Mouse (Mus musculus): ENCODE measurements at regions not wholly inside any gene's neighbourhood (a gene's known extent, or its start where the extent isn't known, plus 50 kb on each side); places are given as distances from the start of the nearest gene placed in this dataset.
"Not testable (repeated sequence)": the region's sequence is repeated elsewhere in the genome, so short reads cannot be mapped to it uniquely, and the experiment has no call there.

GRCm38 (mm10) chr16:57923447-57924129 lies 169.1 kb upstream of the Col8a1 start:
- DNase-seq (ENCODE audit: inconsistent ontology term): no peak

GRCm38 (mm10) chr16:57924130-57924495 lies 169.6 kb upstream of the Col8a1 start:
- peak; percentile 47 for DNase-seq (ENCODE audit: inconsistent ontology term)

- DNase-seq (ENCODE audit: inconsistent ontology term): no peak
Measured at GRCm38 (mm10) chr16:57927816-57928215, 173.3 kb upstream of the Col8a1 start.

DNA sequence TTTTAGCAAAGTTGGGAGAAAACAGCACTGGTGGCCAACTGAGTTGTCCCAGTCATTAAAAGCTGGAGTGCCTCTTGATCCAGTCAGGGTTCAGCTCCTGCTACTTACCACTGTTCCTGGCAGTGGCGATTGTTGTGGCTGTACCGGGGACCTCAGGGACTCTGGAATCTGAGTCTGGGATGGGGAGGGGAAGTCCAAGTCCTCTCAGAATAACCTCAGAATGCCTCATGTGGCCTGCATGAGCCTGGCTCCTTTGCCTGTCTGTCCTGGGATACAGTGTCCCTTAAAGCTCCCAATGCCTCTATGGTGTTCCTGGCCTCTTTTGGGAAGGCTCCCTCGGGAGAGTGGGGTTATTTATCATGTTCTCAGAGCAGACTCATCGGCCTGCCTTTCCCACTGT lies 173.8 kb upstream of the Col8a1 start:
- DNase-seq (ENCODE audit: inconsistent ontology term): no peak

- DNase-seq (ENCODE audit: inconsistent ontology term): no peak
Measured at GRCm38 (mm10) chr16:57929151-57929764, 174.7 kb upstream of the Col8a1 start.

GRCm38 (mm10) chr16:57945404-57945803 lies 190.9 kb upstream of the Col8a1 start:
- no peak for DNase-seq (ENCODE audit: inconsistent ontology term)

- DNase-seq (ENCODE audit: inconsistent ontology term): no peak
Measured at GRCm38 (mm10) chr16:57947309-57947708, 192.8 kb upstream of the Col8a1 start.

DNA sequence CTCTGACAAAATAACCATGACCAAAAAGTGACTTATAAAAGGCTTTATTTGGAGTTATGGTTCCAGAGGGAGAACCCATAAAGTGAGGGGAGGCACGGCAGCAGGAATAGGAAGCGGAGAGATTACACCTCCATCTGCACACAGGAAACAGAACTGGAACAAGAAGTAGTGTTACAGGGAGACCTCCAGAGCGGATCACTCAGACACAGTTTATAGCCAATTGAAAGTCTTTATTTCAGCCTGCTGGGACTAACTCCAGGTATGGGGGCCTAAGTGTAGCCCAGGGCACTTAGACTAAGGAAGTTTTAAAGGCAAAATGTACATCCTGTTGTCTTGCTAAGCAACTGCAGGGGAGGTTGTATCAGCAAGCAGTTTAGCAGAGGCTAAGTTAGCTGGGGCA lies 195.1 kb upstream of the Col8a1 start:
- no peak for DNase-seq (ENCODE audit: inconsistent ontology term)

- DNase-seq (ENCODE audit: inconsistent ontology term): no peak
Measured at GRCm38 (mm10) chr16:57970956-57971355, 216.4 kb upstream of the Col8a1 start.

DNA sequence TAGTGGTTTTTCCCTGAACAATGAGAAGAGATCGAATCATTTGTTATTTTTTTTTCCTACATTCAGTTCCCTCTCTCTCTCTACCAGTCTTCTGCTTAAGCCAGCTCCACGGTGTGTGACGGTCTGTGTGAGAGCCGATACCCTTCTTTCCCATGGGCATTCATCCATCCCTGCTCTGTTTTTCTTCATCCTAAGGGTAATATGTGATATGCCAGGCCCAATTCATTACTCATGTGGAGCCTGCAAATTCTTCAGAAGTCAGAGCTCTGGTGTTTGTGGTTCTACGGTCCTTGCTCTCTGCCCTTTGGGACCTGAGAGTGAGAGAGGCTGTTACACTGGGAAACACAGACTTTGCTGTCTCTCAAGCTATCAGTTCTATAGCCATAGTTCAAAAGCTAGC lies 229.6 kb upstream of the Col8a1 start:
- DNase-seq (ENCODE audit: inconsistent ontology term): peak; percentile 22

GRCm38 (mm10) chr16:58005740-58006139 lies 251.2 kb upstream of the Col8a1 start:
- DNase-seq (ENCODE audit: inconsistent ontology term): no peak

DNA sequence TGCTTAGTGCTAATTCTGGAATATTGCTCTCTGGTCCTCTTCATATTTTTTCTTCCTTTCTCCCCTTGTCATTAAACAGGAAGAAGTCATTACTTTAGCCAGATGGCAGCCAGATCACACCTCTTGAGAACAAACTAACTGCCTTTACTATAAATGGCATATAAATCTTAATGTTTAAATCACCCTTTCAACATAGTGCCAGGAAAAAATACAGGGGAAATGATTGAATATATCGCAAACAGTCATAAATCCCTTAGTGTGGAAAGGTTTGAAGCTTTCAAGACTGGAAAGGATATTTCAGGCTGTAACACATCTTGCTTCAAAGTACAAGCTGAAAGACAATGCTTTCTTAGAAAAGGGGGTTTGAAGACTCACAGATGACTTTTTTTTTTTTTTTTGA lies 259.0 kb upstream of the Col8a1 start:
- no peak for DNase-seq (ENCODE audit: inconsistent ontology term)

DNA sequence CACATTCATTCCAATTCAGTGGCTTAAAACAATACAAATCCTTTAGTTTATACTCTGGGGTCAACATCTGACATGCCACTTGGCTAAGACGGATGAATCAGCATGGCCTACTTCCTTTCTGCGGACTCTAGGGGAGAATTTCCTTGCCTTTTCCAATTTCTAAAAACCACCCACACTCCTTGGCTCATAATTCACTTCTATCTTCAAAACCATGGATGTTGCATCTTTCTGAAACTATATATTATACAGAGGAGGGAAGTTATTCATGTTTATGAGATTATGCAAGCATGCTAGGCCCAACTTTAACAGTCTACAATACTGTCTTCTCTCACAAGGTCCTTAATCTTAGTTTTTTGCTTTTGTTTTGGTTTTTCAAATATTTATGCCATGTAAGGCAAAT lies 273.0 kb upstream of the Col8a1 start:
- DNase-seq (ENCODE audit: inconsistent ontology term): peak; percentile 32

- DNase-seq (ENCODE audit: inconsistent ontology term): not testable (repeated sequence)
Measured at GRCm38 (mm10) chr16:58028541-58028940, 274.0 kb upstream of the Col8a1 start.

GRCm38 (mm10) chr16:58029674-58030073 lies 275.1 kb upstream of the Col8a1 start:
- DNase-seq (ENCODE audit: inconsistent ontology term): peak; percentile 78

GRCm38 (mm10) chr16:58068654-58069271 lies 314.2 kb upstream of the Col8a1 start:
- no peak for DNase-seq (ENCODE audit: inconsistent ontology term)

DNA sequence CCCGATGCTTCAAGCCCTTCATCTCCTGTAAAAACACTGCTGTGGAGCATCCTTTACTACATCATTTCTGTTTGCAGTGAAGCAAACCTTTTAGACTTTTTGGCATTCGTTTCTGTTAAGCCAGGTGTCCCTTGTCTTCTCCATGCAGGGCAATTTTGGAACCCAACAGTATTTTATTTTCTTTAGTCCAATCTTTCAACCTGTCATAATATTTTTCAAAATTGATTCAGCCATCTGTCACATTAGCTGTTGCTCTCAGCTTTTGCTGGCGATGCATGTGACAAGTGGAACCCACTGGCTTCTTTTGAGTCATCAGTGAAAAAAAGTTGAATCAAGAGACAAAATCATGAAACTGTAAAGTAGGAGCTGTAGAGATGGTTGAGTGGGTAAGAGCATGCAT lies 317.9 kb upstream of the Col8a1 start:
- DNase-seq (ENCODE audit: inconsistent ontology term): no peak

DNA sequence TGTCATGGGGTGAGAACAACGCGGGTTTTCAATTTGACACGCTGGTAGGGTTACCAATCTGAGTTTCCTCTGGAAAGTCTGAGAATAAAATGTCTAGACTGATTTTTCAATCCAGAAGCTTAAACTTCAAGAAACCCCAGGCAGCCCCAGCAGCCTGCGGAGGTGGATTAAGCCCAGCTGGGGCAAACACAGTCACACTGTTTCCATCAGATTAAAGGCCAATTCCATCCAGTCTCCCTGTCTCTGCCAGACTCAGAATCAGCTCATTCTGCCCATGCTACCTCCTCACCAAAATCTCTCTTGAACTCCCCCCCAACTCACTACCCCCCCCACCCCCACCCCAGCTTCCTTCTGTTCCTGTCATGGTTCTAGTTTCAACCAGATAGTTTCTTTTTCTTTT lies 307.9 kb upstream of the Dcbld2 start:
- DNase-seq (ENCODE audit: inconsistent ontology term): no peak

DNA sequence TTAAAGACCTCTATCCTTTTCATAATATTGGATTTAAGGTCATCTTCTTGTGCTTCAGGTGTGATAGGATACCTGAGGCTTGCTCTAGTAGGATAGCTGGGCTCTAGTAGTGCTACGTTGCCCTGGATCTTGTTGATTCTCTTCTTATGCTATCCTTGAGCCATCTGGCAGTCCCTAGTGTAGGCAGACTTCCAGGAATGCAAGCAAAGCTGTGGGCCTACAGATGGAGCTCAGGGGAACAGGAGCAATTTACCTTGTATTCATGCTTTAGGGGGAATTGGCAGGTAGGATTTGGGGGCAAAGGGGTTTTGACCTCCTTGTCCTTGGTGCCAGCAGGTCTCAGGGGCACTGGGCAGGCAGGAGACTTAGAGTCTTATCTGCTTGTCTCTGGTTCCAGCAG lies 297.8 kb upstream of the Dcbld2 start:
- DNase-seq (ENCODE audit: inconsistent ontology term): no peak

GRCm38 (mm10) chr16:58126086-58126485 lies 282.2 kb upstream of the Dcbld2 start:
- peak; percentile 7 for DNase-seq (ENCODE audit: inconsistent ontology term)

DNA sequence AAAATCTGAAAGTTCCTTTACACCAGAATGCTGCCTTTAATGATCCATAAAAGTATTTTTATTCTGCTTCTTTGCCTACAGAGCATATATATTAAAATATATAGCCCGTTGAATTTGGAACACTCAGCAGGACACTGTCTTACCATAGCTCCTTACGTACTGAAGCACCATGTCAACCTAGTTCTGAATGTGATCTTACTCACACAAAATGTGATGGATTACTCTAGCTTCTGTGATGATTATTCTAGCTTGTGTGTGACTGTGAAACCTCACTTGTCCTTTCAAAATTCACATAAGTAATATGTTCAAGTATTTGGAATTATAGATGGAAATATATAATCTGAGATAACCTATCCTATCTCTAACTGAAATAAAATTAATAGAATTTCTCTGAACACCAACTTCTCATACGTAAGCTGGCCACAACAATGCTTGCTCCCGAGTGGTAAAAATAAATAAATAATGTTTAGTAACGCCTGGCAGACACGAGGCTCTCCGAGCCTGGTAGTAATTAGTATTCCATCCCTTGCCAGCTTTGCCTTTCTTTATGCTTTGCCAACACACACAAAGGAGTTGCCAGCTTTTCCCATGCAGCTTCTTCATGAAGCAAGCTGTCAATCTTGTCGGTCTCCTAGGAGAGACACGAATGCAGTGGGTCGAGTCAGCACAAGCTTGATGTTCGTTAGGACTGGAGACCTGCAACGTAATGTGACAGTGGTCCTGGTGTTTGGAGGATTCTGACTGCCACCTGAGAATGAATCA lies 271.9 kb upstream of the Dcbld2 start:
- peak; percentile 83 for DNase-seq (ENCODE audit: inconsistent ontology term)

GRCm38 (mm10) chr16:58136979-58137378 lies 271.3 kb upstream of the Dcbld2 start:
- DNase-seq (ENCODE audit: inconsistent ontology term): no peak

Data from Muller cell, postnatal 12 days (primary cell).